Mouse (Mus musculus): ENCODE measurements around the gene Taok3. TPM values are rescaled to one million over a fixed set of nuclear protein-coding genes. Genes with fewer than 3 reads are reported as not detected.

Gene Taok3
- total and polyA plus RNA-seq, 3 experiments = 58.4 to 213 (median 139) TPM

DNA sequence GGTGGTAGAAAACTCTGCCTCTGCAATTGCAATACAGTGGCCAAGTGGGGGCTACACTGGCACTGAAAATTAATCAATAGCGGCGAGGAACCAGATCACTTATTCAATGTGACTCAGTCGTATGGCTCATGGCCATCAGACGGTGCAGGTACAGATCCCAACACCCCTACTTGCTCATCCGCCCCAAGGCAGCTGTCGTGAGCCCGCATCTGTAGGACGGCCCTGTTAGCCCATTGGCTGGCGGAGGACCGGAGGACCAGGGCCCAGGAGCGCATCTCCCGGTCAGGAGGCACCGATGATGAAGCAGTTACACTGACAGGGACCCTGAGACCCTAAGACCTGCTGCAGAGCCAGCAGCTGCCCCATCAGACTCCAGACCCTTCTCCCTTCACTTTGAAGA, 11.2 kb upstream of the Taok3 start:
- DNase-seq (ENCODE audit: low spot score) (no peak), ATAC-seq (ENCODE audit: extremely low read depth, insufficient number of reproducible peaks, low FRiP score, poor library complexity, severe bottlenecking) (no peak)
- H3K4me3 ChIP-seq (ENCODE audit: low read depth, low read length) = no peak overlapping the region
- no peak for TF ChIP-seq CTCF (IDR thresholded peaks at IDR 0.05; ENCODE audit: low read depth, low read length)
- TF ChIP-seq POLR2AphosphoS5 (IDR thresholded peaks at IDR 0.05; ENCODE audit: insufficient replicate concordance, low read depth, low read length) = no peak
- no peak for TF ChIP-seq GATA2 (IDR thresholded peaks at IDR 0.05; ENCODE audit: borderline replicate concordance, low read depth, low read length)
- no peak for TF ChIP-seq GATA1 (IDR thresholded peaks at IDR 0.05; ENCODE audit: borderline replicate concordance, low read length)
- TF ChIP-seq TAL1 (conservative IDR thresholded peaks at IDR 0.05; ENCODE audit: low read depth, low read length) = no peak
- H3K9me3 ChIP-seq (replicated peaks) = no peaks in the 10 kb centered on the region
- peaks cover 3% of the 10 kb centered on the region; the same call in 1 of the 2 replicates for H3K4me1 ChIP-seq (ENCODE audit: insufficient read depth, low read depth, low read length)
- H3K36me3 ChIP-seq (replicated peaks) = peaks cover 98% of the 10 kb centered on the region
- no peaks in the 10 kb centered on the region for H3K27me3 ChIP-seq (ENCODE audit: insufficient read depth, low read length)

DNA sequence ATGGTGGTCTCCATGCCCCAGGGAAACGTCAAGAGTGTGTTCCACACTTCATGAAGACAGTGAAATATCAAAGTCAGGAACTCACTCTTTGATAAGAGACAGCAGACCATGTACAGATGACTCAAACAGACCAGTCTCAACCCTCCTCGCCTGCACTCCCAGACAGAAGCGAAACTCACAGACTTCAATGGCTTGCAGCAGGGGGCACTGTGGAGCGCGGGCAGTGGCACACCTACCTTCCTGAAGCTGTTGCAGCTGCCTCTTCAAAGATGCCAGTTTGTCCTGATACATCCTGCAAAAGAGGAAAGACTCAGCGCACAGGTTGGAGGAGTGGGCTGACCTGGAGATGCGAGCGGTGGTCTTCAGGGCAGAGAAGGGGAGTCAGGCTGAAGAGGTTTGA, 10.4 kb upstream of the Taok3 start:
- Histone ChIP-seq H3K4me1 (ENCODE audit: insufficient read depth, low read depth, low read length) (peaks cover 9% of the 10 kb centered on the region), H3K27me3 (ENCODE audit: insufficient read depth, low read length) (no peaks in the 10 kb centered on the region), H3K36me3 (replicated peaks) (peaks cover 94% of the 10 kb centered on the region), H3K9me3 (replicated peaks) (no peaks in the 10 kb centered on the region), H3K4me3 (ENCODE audit: low read depth, low read length) (no peak overlapping the region)
- DNase-seq (ENCODE audit: low spot score) = no peak
- TF ChIP-seq GATA2 (IDR thresholded peaks at IDR 0.05; ENCODE audit: borderline replicate concordance, low read depth, low read length) = no peak
- no peak for TF ChIP-seq POLR2AphosphoS5 (IDR thresholded peaks at IDR 0.05; ENCODE audit: insufficient replicate concordance, low read depth, low read length)
- no peak for TF ChIP-seq TAL1 (conservative IDR thresholded peaks at IDR 0.05; ENCODE audit: low read depth, low read length)
- no peak; the same call in 1 of the 2 replicates for TF ChIP-seq CTCF (IDR thresholded peaks at IDR 0.05; ENCODE audit: low read depth, low read length)
- TF ChIP-seq GATA1 (IDR thresholded peaks at IDR 0.05; ENCODE audit: borderline replicate concordance, low read length) = no peak
- no peak for ATAC-seq (ENCODE audit: extremely low read depth, insufficient number of reproducible peaks, low FRiP score, poor library complexity, severe bottlenecking)

DNA sequence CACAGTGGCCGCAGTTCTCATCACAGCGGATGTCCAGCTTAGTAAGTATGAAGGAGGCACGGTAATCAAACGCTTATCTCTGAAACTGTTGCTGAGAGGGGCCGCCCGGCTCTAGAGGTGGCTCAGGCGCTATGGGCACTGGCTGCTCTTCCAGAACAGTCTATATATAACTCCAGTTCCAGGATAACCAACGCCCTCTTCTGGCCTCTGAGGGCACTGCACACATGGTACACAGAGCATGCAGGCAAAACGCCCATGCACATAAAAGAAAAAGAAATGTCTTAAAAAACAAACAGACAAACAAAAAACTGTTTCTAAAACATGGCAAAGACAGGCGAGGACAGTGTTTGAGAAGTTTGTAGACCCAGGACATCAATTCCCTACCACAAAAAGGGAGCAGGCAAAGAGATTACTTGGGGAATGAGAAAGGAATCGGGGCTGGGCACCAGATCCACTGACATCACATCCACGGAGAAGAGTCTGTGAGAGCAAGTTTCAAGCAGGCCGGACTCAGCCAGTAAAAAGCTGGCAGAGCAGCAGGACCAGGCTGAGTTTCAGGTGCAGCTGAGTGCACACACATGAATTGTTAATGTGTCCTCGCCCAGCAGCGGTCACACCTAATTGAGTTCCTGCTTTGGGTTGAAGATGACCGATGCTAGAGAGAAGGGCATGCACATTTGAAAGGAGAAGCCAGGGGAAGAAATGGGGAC, 8.7 kb upstream of the Taok3 start:
- TF ChIP-seq POLR2AphosphoS5 (IDR thresholded peaks at IDR 0.05; ENCODE audit: insufficient replicate concordance, low read depth, low read length) = no peak
- TF ChIP-seq GATA1 (IDR thresholded peaks at IDR 0.05; ENCODE audit: borderline replicate concordance, low read length) = no peak
- TF ChIP-seq TAL1 (conservative IDR thresholded peaks at IDR 0.05; ENCODE audit: low read depth, low read length) = no peak
- no peak for TF ChIP-seq GATA2 (IDR thresholded peaks at IDR 0.05; ENCODE audit: borderline replicate concordance, low read depth, low read length)
- no peak for TF ChIP-seq CTCF (IDR thresholded peaks at IDR 0.05; ENCODE audit: low read depth, low read length)
- Histone ChIP-seq H3K27me3 (ENCODE audit: insufficient read depth, low read length) (no peaks in the 10 kb centered on the region), H3K9me3 (replicated peaks) (no peaks in the 10 kb centered on the region), H3K4me3 (ENCODE audit: low read depth, low read length) (no peak overlapping the region), H3K4me1 (ENCODE audit: insufficient read depth, low read depth, low read length) (peaks cover 14% of the 10 kb centered on the region), H3K36me3 (replicated peaks) (peaks cover 77% of the 10 kb centered on the region)
- DNase-seq (ENCODE audit: low spot score) = no peak
- ATAC-seq (ENCODE audit: extremely low read depth, insufficient number of reproducible peaks, low FRiP score, poor library complexity, severe bottlenecking) = no peak

DNA sequence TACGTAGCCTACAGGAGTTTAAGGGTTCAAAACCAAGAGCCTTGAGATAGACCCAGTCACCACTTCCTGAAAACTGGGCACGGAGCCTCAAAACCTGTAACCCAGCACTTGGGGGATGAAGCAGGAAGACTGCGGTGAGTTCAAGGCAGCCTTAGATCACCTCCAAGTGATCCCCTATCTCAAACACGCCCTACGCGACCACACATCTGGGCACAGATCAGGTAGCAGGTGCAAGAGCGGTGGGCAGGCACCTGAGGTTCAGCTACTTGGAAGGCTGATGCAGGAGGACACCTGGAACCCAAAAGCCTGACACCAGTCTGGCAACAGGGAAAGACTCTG, 8.2 kb upstream of the Taok3 start:
- H3K36me3 ChIP-seq (replicated peaks) = peaks cover 72% of the 10 kb centered on the region
- TF ChIP-seq GATA1 (IDR thresholded peaks at IDR 0.05; ENCODE audit: borderline replicate concordance, low read length) (no peak), TAL1 (conservative IDR thresholded peaks at IDR 0.05; ENCODE audit: low read depth, low read length) (no peak), CTCF (IDR thresholded peaks at IDR 0.05; ENCODE audit: low read depth, low read length) (no peak), GATA2 (IDR thresholded peaks at IDR 0.05; ENCODE audit: borderline replicate concordance, low read depth, low read length) (no peak), POLR2AphosphoS5 (IDR thresholded peaks at IDR 0.05; ENCODE audit: insufficient replicate concordance, low read depth, low read length) (no peak)
- H3K4me3 ChIP-seq (ENCODE audit: low read depth, low read length) = no peak overlapping the region
- DNase-seq (ENCODE audit: low spot score) (no peak), ATAC-seq (ENCODE audit: extremely low read depth, insufficient number of reproducible peaks, low FRiP score, poor library complexity, severe bottlenecking) (no peak)
- H3K27me3 ChIP-seq (ENCODE audit: insufficient read depth, low read length) = no peaks in the 10 kb centered on the region
- no peaks in the 10 kb centered on the region for H3K9me3 ChIP-seq (replicated peaks)
- peaks cover 17% of the 10 kb centered on the region for H3K4me1 ChIP-seq (ENCODE audit: insufficient read depth, low read depth, low read length)

DNA sequence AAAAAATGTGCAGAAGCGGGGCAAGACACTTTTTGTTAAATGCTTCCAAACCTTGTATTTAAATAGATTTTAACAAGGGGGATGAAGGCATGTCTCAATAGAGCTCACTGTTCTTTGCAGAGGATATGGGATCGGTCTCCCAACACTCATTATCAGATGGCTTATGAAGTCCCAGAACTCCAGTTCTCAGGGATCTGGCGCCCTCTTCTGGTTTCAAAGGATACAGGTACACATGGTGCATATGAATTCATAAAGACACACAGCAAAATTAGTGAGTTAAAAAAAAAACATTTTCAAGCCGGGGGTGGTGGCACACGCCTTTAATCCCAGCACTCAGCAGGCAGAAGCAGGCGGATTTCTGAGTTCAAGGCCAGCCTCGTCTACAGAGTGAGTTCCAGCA, 6.6 kb upstream of the Taok3 start:
- no peak for TF ChIP-seq CTCF (IDR thresholded peaks at IDR 0.05; ENCODE audit: low read depth, low read length)
- no peak for TF ChIP-seq GATA2 (IDR thresholded peaks at IDR 0.05; ENCODE audit: borderline replicate concordance, low read depth, low read length)
- TF ChIP-seq GATA1 (IDR thresholded peaks at IDR 0.05; ENCODE audit: borderline replicate concordance, low read length) = no peak
- TF ChIP-seq TAL1 (conservative IDR thresholded peaks at IDR 0.05; ENCODE audit: low read depth, low read length) = no peak
- TF ChIP-seq POLR2AphosphoS5 (IDR thresholded peaks at IDR 0.05; ENCODE audit: insufficient replicate concordance, low read depth, low read length) = no peak
- Histone ChIP-seq H3K36me3 (replicated peaks) (peaks cover 56% of the 10 kb centered on the region), H3K4me3 (ENCODE audit: low read depth, low read length) (no peak overlapping the region), H3K27me3 (ENCODE audit: insufficient read depth, low read length) (no peaks in the 10 kb centered on the region), H3K9me3 (replicated peaks) (no peaks in the 10 kb centered on the region), H3K4me1 (ENCODE audit: insufficient read depth, low read depth, low read length) (peaks cover 28% of the 10 kb centered on the region)
- no peak for ATAC-seq (ENCODE audit: extremely low read depth, insufficient number of reproducible peaks, low FRiP score, poor library complexity, severe bottlenecking)
- DNase-seq (ENCODE audit: low spot score) = no peak

DNA sequence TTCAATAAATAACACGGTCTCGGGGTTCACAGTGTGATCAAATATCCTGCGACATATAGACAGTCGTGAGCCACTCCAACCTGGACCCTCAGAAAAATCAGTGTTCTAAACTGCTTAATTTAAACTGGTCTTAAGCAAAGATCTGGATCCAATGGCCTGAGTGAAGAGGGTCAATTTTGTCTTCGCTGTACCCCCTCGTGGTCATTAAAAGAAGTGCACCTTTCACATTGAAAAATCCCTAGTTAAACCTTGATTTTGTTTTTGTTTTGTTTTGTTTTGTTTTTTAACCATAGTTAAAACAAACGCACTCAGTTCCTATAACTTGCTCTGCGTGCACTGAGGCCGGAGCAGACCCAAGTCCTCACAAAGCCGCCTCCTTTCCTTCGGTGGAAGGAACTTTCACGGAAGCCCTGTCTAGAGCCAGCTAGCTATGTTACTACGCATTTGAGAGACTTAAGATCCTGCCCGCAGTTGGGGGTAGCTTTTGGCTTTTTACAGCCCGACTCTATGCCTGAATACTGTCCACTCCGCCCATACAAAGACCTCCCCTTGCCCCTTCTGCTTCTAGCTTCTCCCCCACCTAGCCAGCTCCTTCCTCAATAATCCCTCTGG, 5.2 kb upstream of the Taok3 start:
- no peaks in the 10 kb centered on the region for H3K9me3 ChIP-seq (replicated peaks)
- peak overlapping the region; percentile 97 for H3K4me3 ChIP-seq (ENCODE audit: low read depth, low read length)
- H3K4me1 ChIP-seq (ENCODE audit: insufficient read depth, low read depth, low read length) = peaks cover 36% of the 10 kb centered on the region
- H3K27me3 ChIP-seq (ENCODE audit: insufficient read depth, low read length) = no peaks in the 10 kb centered on the region
- DNase-seq (ENCODE audit: low spot score) (peak; percentile 31), ATAC-seq (ENCODE audit: extremely low read depth, insufficient number of reproducible peaks, low FRiP score, poor library complexity, severe bottlenecking) (no peak)
- TF ChIP-seq GATA2 (IDR thresholded peaks at IDR 0.05; ENCODE audit: borderline replicate concordance, low read depth, low read length) (no peak), GATA1 (IDR thresholded peaks at IDR 0.05; ENCODE audit: borderline replicate concordance, low read length) (no peak), POLR2AphosphoS5 (IDR thresholded peaks at IDR 0.05; ENCODE audit: insufficient replicate concordance, low read depth, low read length) (no peak), TAL1 (conservative IDR thresholded peaks at IDR 0.05; ENCODE audit: low read depth, low read length) (no peak), CTCF (IDR thresholded peaks at IDR 0.05; ENCODE audit: low read depth, low read length) (peak; percentile 45; the same call in 1 of the 2 replicates)
- H3K36me3 ChIP-seq (replicated peaks) = peaks cover 43% of the 10 kb centered on the region

All from G1E (cell line).